Mouse (Mus musculus) heart, postnatal 0 days (tissue): Measurements from ENCODE around the gene Dmkn.

Experiments used
- CTCF ChIP-seq: IDR thresholded peaks from 2 replicates; pipeline ENCODE4 v1.5.1; 2016; ENCODE audit warnings: antibody characterized with exemption, control low read depth, low read depth
- EP300 ChIP-seq: IDR thresholded peaks from 2 replicates; pipeline ENCODE4 v1.6.1; 2016; ENCODE audit warnings: antibody characterized with exemption, low read depth

- TF ChIP-seq CTCF (no peak), EP300 (no peak)
Measured at GRCm38 (mm10) chr7:30736211-30736610, 27.3 kb upstream of the Dmkn start.
